Mouse (Mus musculus) ovary, adult 2 months (tissue): ENCODE measurements around the gene Hypm. TPM values are rescaled to one million over a fixed set of nuclear protein-coding genes. Genes with fewer than 3 reads are reported as not detected.

Experiments used
- polyA plus RNA-seq: library from polyadenylated mRNA; depleted of rRNA; stranded (reverse); fragments of >200 nt; gene quantifications from 2 replicates; pipeline ENCODE4 v1.2.3, GENCODE M21; 2012; rRNA removed

Hypm gene
- polyA plus RNA-seq: not detected in 2 replicates

GRCm38 (mm10) chrX:9846628-9847027, at the start of gene Hypm:
Gene Hypm (plus strand): TSS chrX:9846928.

GRCm38 (mm10) chrX:9849403-9849802, 2.7 kb downstream of the Hypm start, which contains the start of gene H2al3:
Gene H2al3 (plus strand): TSS chrX:9849703.

GRCm38 (mm10) chrX:9885322-9885721, 38.6 kb downstream of the Hypm start, which contains the start of gene Sytl5:
Gene Sytl5 (plus strand): TSS chrX:9885622.

Other genes starting within 250 kb of the Hypm start
- gene Dynlt3, start 183.9 kb upstream of the Hypm start, polyA plus RNA-seq: 4.5 and 5.0 TPM in 2 replicates
- not detected in 2 replicates for gene H2al3, start 2.8 kb downstream of the Hypm start, polyA plus RNA-seq
- gene Sytl5, start 38.7 kb downstream of the Hypm start, polyA plus RNA-seq: 0.17 TPM in 1 of 2 replicates, not detected in the other